Mouse (Mus musculus) layer of hippocampus, adult 6 months (tissue): ENCODE data around the gene Mavs. TPM values are rescaled to one million over a fixed set of nuclear protein-coding genes. Genes with fewer than 3 reads are reported as not detected.

Experiments
- long read RNA-seq, 2 experiments: library from polyadenylated mRNA; unstranded; transcript quantifications; one replicate each; pipeline ENCODE4 v2.0.0; 2019 to 2020
- microRNA-seq: library from miRNA; unstranded; fragments of <30 nt; microRNA quantifications from one replicate; pipeline ENCODE4 v1.2.0, GENCODE M21; 2020
- polyA plus RNA-seq: library from polyadenylated mRNA; unstranded; fragments of <200 nt; fragmentation: Nextera tagmentation; gene quantifications from 2 replicates; pipeline ENCODE4 v1.2.3, GENCODE M21; 2021

Mavs gene
- polyA plus RNA-seq = 6.0 and 6.4 TPM in 2 replicates
- long read RNA-seq, experiment 1, transcript Mavs-201 (7 exons, 2,867 nt) = major isoform, 8 of 10 reads
- long read RNA-seq, experiment 1, partial matches to known transcripts = 0 of 10 reads
- long read RNA-seq, experiment 1, other reads (novel, unspliced or antisense) = 2 of 10 reads
- long read RNA-seq, experiment 2, transcript Mavs-202 (7 exons, 3,057 nt) = minor isoform, 6 of 58 reads
- long read RNA-seq, experiment 2, transcript Mavs-201 (7 exons, 2,867 nt) = major isoform, 38 of 58 reads
- long read RNA-seq, experiment 2, partial matches to known transcripts = 5 of 58 reads
- long read RNA-seq, experiment 2, other reads (novel, unspliced or antisense) = 7 of 58 reads

GRCm38 (mm10) chr2:131233307-131234126 lies at the start of gene Mavs:
Gene Mavs, plus strand, starts transcription at chr2:131234063.

GRCm38 (mm10) chr2:131186771-131187601 lies 46.9 kb upstream of the Mavs start, which contains the start of the genes Cdc25b and Spef1:
Gene Cdc25b, plus strand, starts transcription at chr2:131186949.
Gene Spef1, minus strand, starts transcription at chr2:131187282.

GRCm38 (mm10) chr2:131206778-131207177 lies 27.1 kb upstream of the Mavs start, which contains the start of gene Ap5s1:
Gene Ap5s1, plus strand, starts transcription at chr2:131207078.

GRCm38 (mm10) chr2:131262213-131262672 lies 28.4 kb downstream of the Mavs start, which contains the start of gene Pank2:
Gene Pank2, plus strand, starts transcription at chr2:131262495.

Small RNA genes within 50 kb of the gene (microRNA-seq; reads per million reads assigned to microRNA genes)
- gene Mir103-2 = 26.6 reads per million, percentile 45 among the genes with 10 or more reads in this experiment

Other genes with a start within 250 kb of the Mavs start
- gene Gfra4, start 191.0 kb upstream of the Mavs start, polyA plus RNA-seq = 139 and 167 TPM in 2 replicates
- 0.24 and 0.29 TPM in 2 replicates for gene Adam33, start 170.2 kb upstream of the Mavs start, polyA plus RNA-seq
- 0.06 and 0.14 TPM in 2 replicates for gene Siglec1, start 147.3 kb upstream of the Mavs start, polyA plus RNA-seq
- gene Hspa12b, start 106.8 kb upstream of the Mavs start, polyA plus RNA-seq = 1.4 and 1.6 TPM in 2 replicates
- not detected in 2 replicates for gene Gm11037, start 100.6 kb upstream of the Mavs start, polyA plus RNA-seq
- gene 1700037H04Rik, start 74.0 kb upstream of the Mavs start, polyA plus RNA-seq = 67.4 and 80.6 TPM in 2 replicates
- 3.7 and 4.1 TPM in 2 replicates for gene Cenpb, start 54.0 kb upstream of the Mavs start, polyA plus RNA-seq
- gene Cdc25b, start 47.1 kb upstream of the Mavs start, polyA plus RNA-seq = 3.6 TPM in 2 replicates
- gene Spef1, start 46.8 kb upstream of the Mavs start, polyA plus RNA-seq = 3.7 and 5.3 TPM in 2 replicates
- 33.1 and 34.1 TPM in 2 replicates for gene Ap5s1, start 27.0 kb upstream of the Mavs start, polyA plus RNA-seq
- 9.5 and 10.0 TPM in 2 replicates for gene Pank2, start 28.4 kb downstream of the Mavs start, polyA plus RNA-seq
- gene Rnf24, start 118.8 kb downstream of the Mavs start, polyA plus RNA-seq = 16.0 and 18.6 TPM in 2 replicates